Mouse (Mus musculus) naive thymus-derived CD4-positive, alpha-beta T cell, adult 5 months (primary cell): ENCODE data around the gene Ankrd60. TPM values are rescaled to one million over a fixed set of nuclear protein-coding genes. Genes with fewer than 3 reads are reported as not detected.

Source experiments
- polyA plus RNA-seq: library from polyadenylated mRNA; unstranded; fragments of 100-300 nt; shearing (Covaris generic); gene quantifications from one replicate; pipeline ENCODE4 v1.2.1, GENCODE M21; 2017

Ankrd60 gene
- not detected for polyA plus RNA-seq

GRCm38 (mm10) chr2:173577669-173578557 lies at the start of gene Ankrd60:
Gene Ankrd60, minus strand, starts transcription at chr2:173578365.

GRCm38 (mm10) chr2:173522376-173522775 lies 55.8 kb downstream of the Ankrd60 start, which contains the start of gene 1700021F07Rik:
Gene 1700021F07Rik, plus strand, starts transcription at chr2:173522586.

Other genes starting within 250 kb of the Ankrd60 start
- gene 1700021F07Rik, start 55.8 kb downstream of the Ankrd60 start, polyA plus RNA-seq = not detected
- gene Rab22a, start 81.4 kb upstream of the Ankrd60 start, polyA plus RNA-seq = 52.5 TPM
- not detected for gene 1700010B08Rik, start 141.1 kb upstream of the Ankrd60 start, polyA plus RNA-seq
- gene Vapb, start 159.1 kb upstream of the Ankrd60 start, polyA plus RNA-seq = 29.7 TPM